Mouse (Mus musculus): ENCODE measurements around the gene Nrxn2.

DNA sequence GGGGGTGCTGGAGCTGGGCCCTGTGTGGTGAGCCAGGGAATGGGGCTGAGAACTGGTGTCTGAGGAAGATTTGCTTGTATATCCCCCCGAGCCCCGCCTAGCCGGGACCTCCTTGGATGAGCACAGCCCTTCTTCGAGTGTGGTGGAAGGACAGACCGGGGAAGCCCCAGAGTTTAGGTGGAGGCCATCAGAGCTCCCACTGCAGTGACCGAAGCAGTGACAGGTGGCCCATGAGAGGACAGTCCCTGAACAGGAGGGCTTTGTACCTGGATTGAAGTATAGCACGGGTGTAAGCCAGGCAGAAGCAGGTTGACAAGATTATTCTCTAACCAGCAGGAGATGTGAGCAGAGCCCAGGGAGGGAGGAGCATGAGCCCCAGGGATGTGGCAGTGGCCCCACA, 31.3 kb downstream of the Nrxn2 start:
- no peak for TF ChIP-seq EP300 (optimal IDR thresholded peaks at IDR 0.05)
- TF ChIP-seq CTCF (IDR thresholded peaks at IDR 0.05; ENCODE audit: low read depth) = no peak
